Mouse (Mus musculus): ENCODE measurements at regions not wholly inside any gene's neighbourhood (a gene's known extent, or its start where the extent isn't known, plus 50 kb on each side); places are given as distances from the start of the nearest gene placed in this dataset.

GRCm38 (mm10) chr9:46454807-46455610, 135.2 kb upstream of the 4931429L15Rik start:
- TF ChIP-seq MYOG (IDR thresholded peaks at IDR 0.05; ENCODE audit: control insufficient read depth in 1 of 3, insufficient read depth in 1 of 3, insufficient read length in 2 of 3, low read depth in 2 of 3) (no peak), E2F4 (IDR thresholded peaks at IDR 0.05; ENCODE audit: insufficient read depth) (no peak), POLR2A (IDR thresholded peaks at IDR 0.05; ENCODE audit: insufficient read length, low read depth) (no peak), SRF (IDR thresholded peaks at IDR 0.05; ENCODE audit: control insufficient read depth, insufficient read length, low read depth) (no peak)
